Mouse (Mus musculus): ENCODE measurements around the gene Timm13.

GRCm38 (mm10) chr10:80942919-80943318, 42.1 kb upstream of the Timm13 start:
- no peak for TF ChIP-seq CTCF (IDR thresholded peaks at IDR 0.05; ENCODE audit: low read depth, low read length)
- TF ChIP-seq POLR2A (IDR thresholded peaks at IDR 0.05; ENCODE audit: insufficient read depth, low read length) = no peak
- no peak for TF ChIP-seq EP300 (IDR thresholded peaks at IDR 0.05; ENCODE audit: insufficient read depth, low read depth, low read length)

All from ES-Bruce4 (cell line).